Comparison of ENCODE assay signal across 8 mouse cellular contexts in the genomic region with DNA sequence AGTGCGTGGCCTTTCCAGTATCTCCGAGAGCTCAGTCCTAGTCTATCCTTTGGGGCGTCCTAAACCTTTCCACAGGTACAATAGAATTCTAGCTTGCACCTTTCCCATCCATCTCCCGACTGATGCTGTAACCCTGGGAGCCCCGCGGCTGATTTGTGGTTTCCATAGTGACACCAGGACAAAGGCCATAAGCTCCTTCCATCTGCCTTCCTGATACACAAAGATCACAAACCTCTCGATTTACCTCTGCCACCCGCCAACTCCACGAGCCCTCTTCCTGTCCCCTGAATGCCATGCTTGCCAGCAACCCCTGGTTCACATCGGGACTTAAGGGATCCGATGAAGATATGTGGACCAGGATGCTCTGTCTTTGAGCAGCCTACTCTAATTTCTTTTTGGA. TPM values are rescaled to one million over a fixed set of nuclear protein-coding genes. Genes with fewer than 3 reads are reported as not detected.
DNase-seq lines count a peak whose midpoint lies in the region; ATAC-seq and TF ChIP-seq lines count a peak whose summit lies in the region.

No protein-coding gene starts in this region.

- no peak overlapping the region for H3K4me3 ChIP-seq in heart, embryonic 14.5 days (ENCODE audit: control insufficient read depth in 1 of 2, insufficient read depth in 1 of 2, low read depth in 1 of 2, low read length in 2 of 2)
- 0 out of 2 replicates have a peak overlapping the region, but pooled peaks have one; percentile 40 for H3K4me3 ChIP-seq in hindbrain, postnatal 0 days (ENCODE audit: low read length)
- peak overlapping the region; percentile 27 for H3K4me3 ChIP-seq in midbrain, embryonic 14.5 days (replicated peaks; ENCODE audit: low read depth, low read length)

- 36% methylated on average over 11 of the region's 11 CpGs for WGBS in heart, embryonic 14.5 days
- 26% methylated on average over 11 of the region's 11 CpGs for WGBS in hindbrain, postnatal 0 days
- WGBS in midbrain, embryonic 14.5 days: 18% methylated on average over 11 of the region's 11 CpGs

- H3K4me1 ChIP-seq in heart, embryonic 14.5 days (ENCODE audit: control insufficient read depth in 2 of 2, insufficient read depth in 2 of 2, low read length in 2 of 2): peaks cover 26 to 28% of the 10 kb centered on the region in 2 experiments
- H3K4me1 ChIP-seq in hindbrain, postnatal 0 days (ENCODE audit: insufficient read depth, low read length): peaks cover 13% of the 10 kb centered on the region
- peaks cover 15% of the 10 kb centered on the region for H3K4me1 ChIP-seq in midbrain, embryonic 14.5 days (ENCODE audit: control insufficient read depth, insufficient read depth, low read length)

- ATAC-seq in heart, embryonic 14.5 days (ENCODE audit: insufficient number of reproducible peaks, insufficient read depth, low FRiP score, low read depth): no peak
- no peak for ATAC-seq in hindbrain, postnatal 0 days
- peak; percentile 6; the same call in 1 of the 2 replicates for ATAC-seq in midbrain, embryonic 14.5 days (ENCODE audit: low FRiP score, low TSS enrichment)
- ATAC-seq in frontal cortex, adult (ENCODE audit: low TSS enrichment): no peak

- TF ChIP-seq CTCF in hindbrain, postnatal 0 days (IDR thresholded peaks at IDR 0.05; ENCODE audit: low read depth): no peak

- H3K27ac ChIP-seq in heart, embryonic 14.5 days (replicated peaks in 1 of 2; ENCODE audit: control insufficient read depth in 1 of 2, insufficient read depth in 1 of 2, low read depth in 2 of 2, low read length in 2 of 2): peak overlapping the region; percentile 33 to 90; a peak in 3 of 4 replicates
- H3K27ac ChIP-seq in hindbrain, postnatal 0 days: no peak overlapping the region
- peak overlapping the region; percentile 55; the same call in 1 of the 2 replicates for H3K27ac ChIP-seq in midbrain, embryonic 14.5 days (replicated peaks; ENCODE audit: low read depth, low read length)

- no peak for DNase-seq in heart, adult 9 months (ENCODE audit: low spot score in 2 of 2)
- DNase-seq in embryo, embryonic 10.5 days (ENCODE audit: low spot score): peak; percentile 58
- DNase-seq in hindbrain, postnatal 0 days (ENCODE audit: low spot score): no peak
- DNase-seq in midbrain, embryonic 14.5 days: peak; percentile 57
- no peak for DNase-seq in urinary bladder, postnatal 14 days (ENCODE audit: low spot score)
- DNase-seq in spleen, postnatal 36 days (ENCODE audit: low spot score in 2 of 2): no peak

- H3K36me3 ChIP-seq in heart, embryonic 14.5 days (ENCODE audit: control insufficient read depth, insufficient read depth, low read length): peaks cover 30% of the 10 kb centered on the region
- H3K36me3 ChIP-seq in hindbrain, postnatal 0 days (ENCODE audit: insufficient read depth, low read length): no peaks in the 10 kb centered on the region
- no peaks in the 10 kb centered on the region for H3K36me3 ChIP-seq in midbrain, embryonic 14.5 days (ENCODE audit: control insufficient read depth, insufficient read depth, low read length)

- no peaks in the 10 kb centered on the region for H3K9me3 ChIP-seq in heart, embryonic 14.5 days (ENCODE audit: control insufficient read depth, low read length)
- H3K9me3 ChIP-seq in hindbrain, postnatal 0 days (ENCODE audit: low read length): no peaks in the 10 kb centered on the region
- no peaks in the 10 kb centered on the region for H3K9me3 ChIP-seq in midbrain, embryonic 14.5 days (ENCODE audit: control insufficient read depth, low read length)

- H3K27me3 ChIP-seq in heart, embryonic 14.5 days (ENCODE audit: control insufficient read depth, insufficient read depth, low read length): no peaks in the 10 kb centered on the region
- no peaks in the 10 kb centered on the region for H3K27me3 ChIP-seq in hindbrain, postnatal 0 days (ENCODE audit: insufficient read depth, low read length)
- H3K27me3 ChIP-seq in midbrain, embryonic 14.5 days (ENCODE audit: control insufficient read depth, insufficient read depth, low read length): no peaks in the 10 kb centered on the region

- H3K9ac ChIP-seq in heart, embryonic 14.5 days (ENCODE audit: low read length): peak overlapping the region; percentile 79; the same call in 1 of the 2 replicates
- 0 out of 2 replicates have a peak overlapping the region, but pooled peaks have one; percentile 48 for H3K9ac ChIP-seq in hindbrain, postnatal 0 days (replicated peaks; ENCODE audit: low read length)
- H3K9ac ChIP-seq in midbrain, embryonic 14.5 days (replicated peaks; ENCODE audit: low read length): peak overlapping the region; percentile 26; the same call in 1 of the 2 replicates

- H3K4me2 ChIP-seq in heart, embryonic 14.5 days (ENCODE audit: low read length): peak overlapping the region; percentile 96
- peak overlapping the region; percentile 58 for H3K4me2 ChIP-seq in hindbrain, postnatal 0 days (ENCODE audit: low read depth, low read length)
- H3K4me2 ChIP-seq in midbrain, embryonic 14.5 days (ENCODE audit: low read length): peak overlapping the region; percentile 56

RNA-seq across cellular contexts. Expression of gene Lamb2, which starts 0.3 kb away (rescaled TPM):
- 38.9 and 41.5 TPM in 2 replicates for polyA plus RNA-seq in heart, embryonic 14.5 days (2014; fragmentation: Nextera tagmentation; extraction: Ambion mirVana)
- total RNA-seq in hindbrain, postnatal 0 days (2014; rRNA removed): 77.5 and 99.8 TPM in 2 replicates
- polyA plus RNA-seq in hindbrain, postnatal 0 days (2015; fragmentation: Nextera tagmentation; extraction: Ambion mirVana): 16.0 and 18.6 TPM in 2 replicates
- 9.4 and 15.9 TPM in 2 replicates for polyA plus RNA-seq in midbrain, embryonic 14.5 days (2014; fragmentation: Nextera tagmentation; extraction: Ambion mirVana)

RNA-seq across cellular contexts. Expression of gene Usp19, which starts 11.2 kb away (rescaled TPM):
- polyA plus RNA-seq in heart, embryonic 14.5 days (2014; fragmentation: Nextera tagmentation; extraction: Ambion mirVana): 54.4 and 57.0 TPM in 2 replicates
- 87.6 and 104 TPM in 2 replicates for total RNA-seq in hindbrain, postnatal 0 days (2014; rRNA removed)
- polyA plus RNA-seq in hindbrain, postnatal 0 days (2015; fragmentation: Nextera tagmentation; extraction: Ambion mirVana): 51.6 and 52.0 TPM in 2 replicates
- 64.3 and 72.5 TPM in 2 replicates for polyA plus RNA-seq in midbrain, embryonic 14.5 days (2014; fragmentation: Nextera tagmentation; extraction: Ambion mirVana)

RNA-seq across cellular contexts. Expression of gene Klhdc8b, which starts 17.9 kb away (rescaled TPM):
- polyA plus RNA-seq in heart, embryonic 14.5 days (2014; fragmentation: Nextera tagmentation; extraction: Ambion mirVana): 87.0 and 94.7 TPM in 2 replicates
- 62.6 and 72.8 TPM in 2 replicates for total RNA-seq in hindbrain, postnatal 0 days (2014; rRNA removed)
- 44.9 and 46.5 TPM in 2 replicates for polyA plus RNA-seq in hindbrain, postnatal 0 days (2015; fragmentation: Nextera tagmentation; extraction: Ambion mirVana)
- polyA plus RNA-seq in midbrain, embryonic 14.5 days (2014; fragmentation: Nextera tagmentation; extraction: Ambion mirVana): 59.3 and 61.2 TPM in 2 replicates

RNA-seq across cellular contexts. Expression of gene Ccdc71, which starts 18.9 kb away (rescaled TPM):
- polyA plus RNA-seq in heart, embryonic 14.5 days (2014; fragmentation: Nextera tagmentation; extraction: Ambion mirVana): 31.0 and 31.9 TPM in 2 replicates
- total RNA-seq in hindbrain, postnatal 0 days (2014; rRNA removed): 32.9 and 37.2 TPM in 2 replicates
- 46.9 and 55.9 TPM in 2 replicates for polyA plus RNA-seq in hindbrain, postnatal 0 days (2015; fragmentation: Nextera tagmentation; extraction: Ambion mirVana)
- 48.8 and 58.2 TPM in 2 replicates for polyA plus RNA-seq in midbrain, embryonic 14.5 days (2014; fragmentation: Nextera tagmentation; extraction: Ambion mirVana)

RNA-seq across cellular contexts. Expression of gene Qars, which starts 28.3 kb away (rescaled TPM):
- polyA plus RNA-seq in heart, embryonic 14.5 days (2014; fragmentation: Nextera tagmentation; extraction: Ambion mirVana): 62.8 and 78.8 TPM in 2 replicates
- 153 and 175 TPM in 2 replicates for total RNA-seq in hindbrain, postnatal 0 days (2014; rRNA removed)
- 55.2 and 58.3 TPM in 2 replicates for polyA plus RNA-seq in hindbrain, postnatal 0 days (2015; fragmentation: Nextera tagmentation; extraction: Ambion mirVana)
- polyA plus RNA-seq in midbrain, embryonic 14.5 days (2014; fragmentation: Nextera tagmentation; extraction: Ambion mirVana): 61.8 and 70.8 TPM in 2 replicates

Comparison
In these comparisons a context has a peak if more than half of its experiments do, and no peak if none do; other contexts are left out.
1. H3K4me3 ChIP-seq: peak in hindbrain, postnatal 0 days (single experiment) and midbrain, embryonic 14.5 days (single experiment); none in heart, embryonic 14.5 days (0 of 2).
2. H3K9ac ChIP-seq: peak in every context shown above with its lines; median percentile 79 in heart, embryonic 14.5 days; 48 in hindbrain, postnatal 0 days; 26 in midbrain, embryonic 14.5 days.
3. DNase-seq: peak in embryo, embryonic 10.5 days (single experiment) and midbrain, embryonic 14.5 days (single experiment); none in heart, adult 9 months (0 of 2), hindbrain, postnatal 0 days (single experiment), urinary bladder, postnatal 14 days (single experiment) and spleen, postnatal 36 days (0 of 2).
4. Peak in every context shown above with its lines, with median percentiles within 50 percentile points of each other: H3K4me2 ChIP-seq.